ENCODE assay signal across 8 mouse cellular contexts in genomic region chr11:69401210-69401637, GRCm38 (mm10). TPM values are rescaled to one million over a fixed set of nuclear protein-coding genes. Genes with fewer than 3 reads are reported as not detected.
A peak's percentile ranks its signal among the peaks of the same experiment; 100 is the strongest.
DNase-seq lines count a peak whose midpoint lies in the region; ATAC-seq and TF ChIP-seq lines count a peak whose summit lies in the region.

No protein-coding gene starts in this region.

- ATAC-seq in embryonic facial prominence, embryonic 13.5 days (ENCODE audit: insufficient number of reproducible peaks, insufficient read depth, low FRiP score, low TSS enrichment, low read depth): peak; percentile 28; the same call in 1 of the 2 replicates
- ATAC-seq in limb, embryonic 14.5 days (ENCODE audit: low FRiP score, low read depth): peak; percentile 54
- peak; percentile 78 for ATAC-seq in midbrain, embryonic 16.5 days

- no peaks in the 10 kb centered on the region for H3K9me3 ChIP-seq in embryonic facial prominence, embryonic 13.5 days
- H3K9me3 ChIP-seq in limb, embryonic 14.5 days (ENCODE audit: control insufficient read depth, low read length): no peaks in the 10 kb centered on the region
- H3K9me3 ChIP-seq in midbrain, embryonic 16.5 days (replicated peaks; ENCODE audit: control insufficient read depth, low read length, poor library complexity, severe bottlenecking): no peaks in the 10 kb centered on the region

- H3K36me3 ChIP-seq in embryonic facial prominence, embryonic 13.5 days: peaks cover 81% of the 10 kb centered on the region
- peaks cover 77% of the 10 kb centered on the region for H3K36me3 ChIP-seq in limb, embryonic 14.5 days (ENCODE audit: control insufficient read depth, insufficient read depth, low read length)
- H3K36me3 ChIP-seq in midbrain, embryonic 16.5 days (ENCODE audit: control insufficient read depth, insufficient read depth, low read length): peaks cover 51% of the 10 kb centered on the region

- H3K4me3 ChIP-seq in embryonic facial prominence, embryonic 13.5 days: no peak overlapping the region
- no peak overlapping the region for H3K4me3 ChIP-seq in limb, embryonic 14.5 days (replicated peaks; ENCODE audit: low read length)
- H3K4me3 ChIP-seq in midbrain, embryonic 16.5 days (ENCODE audit: low read depth, low read length): no peak overlapping the region

- no peak overlapping the region for H3K4me2 ChIP-seq in embryonic facial prominence, embryonic 13.5 days
- no peak overlapping the region for H3K4me2 ChIP-seq in limb, embryonic 14.5 days (replicated peaks; ENCODE audit: low read depth, low read length, severe bottlenecking)
- no peak overlapping the region for H3K4me2 ChIP-seq in midbrain, embryonic 16.5 days (ENCODE audit: low read length)

- TF ChIP-seq POLR2A in limb, embryonic 14.5 days (IDR thresholded peaks at IDR 0.05; ENCODE audit: borderline replicate concordance, extremely low read depth, insufficient read depth, insufficient read length): no peak

- DNase-seq in 3134 (ENCODE audit: extremely low read depth, insufficient read length, low spot score): peak; percentile 66
- peak; percentile 78 for DNase-seq in adrenal gland, postnatal 25 days
- DNase-seq in heart, adult 8-10 months (ENCODE audit: low spot score): peak; percentile 87
- peak; percentile 96 for DNase-seq in kidney, adult 9 months
- peak; percentile 96 for DNase-seq in limb, embryonic 14.5 days (ENCODE audit: low spot score)
- DNase-seq in spleen, postnatal 14 days (ENCODE audit: low spot score in 2 of 2): peak; percentile 66 to 76

- peaks cover 46% of the 10 kb centered on the region for H3K4me1 ChIP-seq in embryonic facial prominence, embryonic 13.5 days
- H3K4me1 ChIP-seq in limb, embryonic 14.5 days (ENCODE audit: control insufficient read depth, insufficient read depth, low read length): peaks cover 27% of the 10 kb centered on the region
- H3K4me1 ChIP-seq in midbrain, embryonic 16.5 days (ENCODE audit: control insufficient read depth, insufficient read depth, low read length): peaks cover 5% of the 10 kb centered on the region; the same call in 1 of the 2 replicates

- WGBS in embryonic facial prominence, embryonic 13.5 days: 16% methylated on average over 22 of the region's 22 CpGs
- WGBS in limb, embryonic 14.5 days: 17% methylated on average over 22 of the region's 22 CpGs
- 14% methylated on average over 22 of the region's 22 CpGs for WGBS in midbrain, embryonic 16.5 days

- no peak overlapping the region for H3K27ac ChIP-seq in embryonic facial prominence, embryonic 13.5 days
- H3K27ac ChIP-seq in limb, embryonic 14.5 days (replicated peaks; ENCODE audit: low read depth, low read length): no peak overlapping the region
- H3K27ac ChIP-seq in midbrain, embryonic 16.5 days (ENCODE audit: low read length): no peak overlapping the region

- peaks cover 11% of the 10 kb centered on the region; the same call in 1 of the 2 replicates for H3K27me3 ChIP-seq in embryonic facial prominence, embryonic 13.5 days
- H3K27me3 ChIP-seq in limb, embryonic 14.5 days (ENCODE audit: control insufficient read depth, insufficient read depth, low read length): no peaks in the 10 kb centered on the region
- H3K27me3 ChIP-seq in midbrain, embryonic 16.5 days (ENCODE audit: control insufficient read depth, insufficient read depth, low read depth, low read length): no peaks in the 10 kb centered on the region

- no peak overlapping the region for H3K9ac ChIP-seq in embryonic facial prominence, embryonic 13.5 days
- H3K9ac ChIP-seq in limb, embryonic 14.5 days (ENCODE audit: low read depth, low read length, severe bottlenecking): no peak overlapping the region
- no peak overlapping the region for H3K9ac ChIP-seq in midbrain, embryonic 16.5 days (ENCODE audit: low read depth, low read length)

RNA-seq across cellular contexts. Expression of gene Tmem88, which starts 3.2 kb away (rescaled TPM):
- total RNA-seq in adrenal gland, postnatal 25 days (2021): 13.9 and 16.9 TPM in 2 replicates
- 13.2 and 16.4 TPM in 2 replicates for polyA plus RNA-seq in embryonic facial prominence, embryonic 13.5 days (2015; fragmentation: Nextera tagmentation; extraction: Ambion mirVana)
- 10 to 100 TPM; 13.2 to 24.7 (median 19.5) TPM for total RNA-seq in heart, adult 8-10 months (2022)
- polyA plus RNA-seq in limb, embryonic 14.5 days (2012; rRNA removed): 17.0 and 23.7 TPM in 2 replicates
- polyA plus RNA-seq in limb, embryonic 14.5 days (2014; fragmentation: Nextera tagmentation; extraction: Ambion mirVana): 18.7 and 18.9 TPM in 2 replicates
- polyA plus RNA-seq in midbrain, embryonic 16.5 days (2015; fragmentation: Nextera tagmentation; extraction: Ambion mirVana): 5.2 and 5.9 TPM in 2 replicates

RNA-seq across cellular contexts. Expression of gene Cyb5d1, which starts 5.8 kb away (rescaled TPM):
- 43.5 and 51.0 TPM in 2 replicates for total RNA-seq in adrenal gland, postnatal 25 days (2021)
- polyA plus RNA-seq in embryonic facial prominence, embryonic 13.5 days (2015; fragmentation: Nextera tagmentation; extraction: Ambion mirVana): 43.4 and 46.5 TPM in 2 replicates
- total RNA-seq in heart, adult 8-10 months (2022): 10 to 100 TPM; 33.3 to 39.8 (median 36.9) TPM
- 29.5 and 32.7 TPM in 2 replicates for polyA plus RNA-seq in limb, embryonic 14.5 days (2012; rRNA removed)
- 22.3 and 27.3 TPM in 2 replicates for polyA plus RNA-seq in limb, embryonic 14.5 days (2014; fragmentation: Nextera tagmentation; extraction: Ambion mirVana)
- polyA plus RNA-seq in midbrain, embryonic 16.5 days (2015; fragmentation: Nextera tagmentation; extraction: Ambion mirVana): 27.1 and 28.9 TPM in 2 replicates

RNA-seq across cellular contexts. Expression of gene Naa38, which starts 5.9 kb away (rescaled TPM):
- 127 and 149 TPM in 2 replicates for total RNA-seq in adrenal gland, postnatal 25 days (2021)
- 145 and 150 TPM in 2 replicates for polyA plus RNA-seq in embryonic facial prominence, embryonic 13.5 days (2015; fragmentation: Nextera tagmentation; extraction: Ambion mirVana)
- total RNA-seq in heart, adult 8-10 months (2022): 100 to 1,000 TPM; 109 to 140 (median 120) TPM
- 127 and 131 TPM in 2 replicates for polyA plus RNA-seq in limb, embryonic 14.5 days (2012; rRNA removed)
- 161 and 171 TPM in 2 replicates for polyA plus RNA-seq in limb, embryonic 14.5 days (2014; fragmentation: Nextera tagmentation; extraction: Ambion mirVana)
- polyA plus RNA-seq in midbrain, embryonic 16.5 days (2015; fragmentation: Nextera tagmentation; extraction: Ambion mirVana): 86.2 and 89.6 TPM in 2 replicates

RNA-seq across cellular contexts. Expression of gene Kdm6b, which starts 12.3 kb away (rescaled TPM):
- total RNA-seq in adrenal gland, postnatal 25 days (2021): 45.1 and 46.2 TPM in 2 replicates
- 41.3 and 43.1 TPM in 2 replicates for polyA plus RNA-seq in embryonic facial prominence, embryonic 13.5 days (2015; fragmentation: Nextera tagmentation; extraction: Ambion mirVana)
- total RNA-seq in heart, adult 8-10 months (2022): 10 to 100 TPM; 19.1 to 26.2 (median 22.3) TPM
- polyA plus RNA-seq in limb, embryonic 14.5 days (2012; rRNA removed): 23.7 and 27.5 TPM in 2 replicates
- polyA plus RNA-seq in limb, embryonic 14.5 days (2014; fragmentation: Nextera tagmentation; extraction: Ambion mirVana): 31.4 and 36.4 TPM in 2 replicates
- 36.4 and 39.0 TPM in 2 replicates for polyA plus RNA-seq in midbrain, embryonic 16.5 days (2015; fragmentation: Nextera tagmentation; extraction: Ambion mirVana)

RNA-seq across cellular contexts. Expression of gene Chd3, which starts 32.0 kb away (rescaled TPM):
- total RNA-seq in adrenal gland, postnatal 25 days (2021): 105 and 111 TPM in 2 replicates
- 135 and 142 TPM in 2 replicates for polyA plus RNA-seq in embryonic facial prominence, embryonic 13.5 days (2015; fragmentation: Nextera tagmentation; extraction: Ambion mirVana)
- total RNA-seq in heart, adult 8-10 months (2022): 10 to 100 TPM; 16.7 to 20.4 (median 18.3) TPM
- polyA plus RNA-seq in limb, embryonic 14.5 days (2012; rRNA removed): 425 and 497 TPM in 2 replicates
- 97.8 and 113 TPM in 2 replicates for polyA plus RNA-seq in limb, embryonic 14.5 days (2014; fragmentation: Nextera tagmentation; extraction: Ambion mirVana)
- 82.8 and 86.1 TPM in 2 replicates for polyA plus RNA-seq in midbrain, embryonic 16.5 days (2015; fragmentation: Nextera tagmentation; extraction: Ambion mirVana)

Comparison
In these comparisons a context has a peak if more than half of its experiments do, and no peak if none do; other contexts are left out.
1. ATAC-seq: peak in every context shown above with its lines; median percentile 78 in midbrain, embryonic 16.5 days; 54 in limb, embryonic 14.5 days; 28 in embryonic facial prominence, embryonic 13.5 days.